Mouse (Mus musculus) limb, embryonic 14.5 days (tissue): Measurements from ENCODE around the gene Cdiptos. TPM values are rescaled to one million over a fixed set of nuclear protein-coding genes. Genes with fewer than 3 reads are reported as not detected.
A peak's percentile ranks its signal among the peaks of the same experiment; 100 is the strongest.

Experiments
- ATAC-seq: fragments of 200-750 bp; cut with Nextera tagmentation; 2 replicates; pipeline ENCODE4 v1.8.0; 2017; ENCODE audit warnings: low read depth, moderate number of reproducible peaks, moderate TSS enrichment; ENCODE audit not compliant: low FRiP score
- DNase-seq: peaks from one replicate; pipeline ENCODE4 v3.0.0-alpha.2; 2015; ENCODE audit warnings: low spot score
- H3K27ac ChIP-seq: fragments of 300-500 bp; sonication (generic); replicated peaks from 2 replicates; pipeline ENCODE4 v1.5.1; 2014; ENCODE audit warnings: low read depth, mild to moderate bottlenecking, low read length, moderate library complexity, mixed read lengths
- H3K27me3 ChIP-seq: fragments of 300-500 bp; sonication (generic); 2 replicates; pipeline ENCODE4 v1.6.1; 2014; ENCODE audit warnings: low read length, mixed read lengths; ENCODE audit not compliant: control insufficient read depth, insufficient read depth
- H3K36me3 ChIP-seq: fragments of 300-500 bp; sonication (generic); 2 replicates; pipeline ENCODE4 v1.6.1; 2014; ENCODE audit warnings: mild to moderate bottlenecking, low read length, moderate library complexity, mixed read lengths; ENCODE audit not compliant: control insufficient read depth, insufficient read depth
- H3K4me1 ChIP-seq: fragments of 300-500 bp; sonication (generic); 2 replicates; pipeline ENCODE4 v1.6.1; 2014; ENCODE audit warnings: antibody characterized with exemption, low read length, mixed read lengths; ENCODE audit not compliant: control insufficient read depth, insufficient read depth
- H3K4me2 ChIP-seq: fragments of 300-500 bp; sonication (generic); replicated peaks from 2 replicates; pipeline ENCODE4 v1.6.1; 2014; ENCODE audit warnings: low read depth, mild to moderate bottlenecking, low read length, moderate library complexity; ENCODE audit not compliant: severe bottlenecking
- H3K4me3 ChIP-seq: fragments of 300-500 bp; sonication (generic); replicated peaks from 2 replicates; pipeline ENCODE4 v1.5.1; 2014; ENCODE audit warnings: low read length
- H3K9ac ChIP-seq: fragments of 300-500 bp; sonication (generic); 2 replicates; pipeline ENCODE4 v1.6.1; 2014; ENCODE audit warnings: mild to moderate bottlenecking, low read depth, low read length, moderate library complexity; ENCODE audit not compliant: severe bottlenecking
- H3K9me3 ChIP-seq: fragments of 300-500 bp; sonication (generic); 2 replicates; pipeline ENCODE4 v1.6.1; 2016; ENCODE audit warnings: low read length; ENCODE audit not compliant: control insufficient read depth
- POLR2A ChIP-seq: fragments of 200-500 bp; IDR thresholded peaks from 2 replicates; pipeline ENCODE4 v1.8.0; 2012; ENCODE audit warnings: inconsistent platforms, mild to moderate bottlenecking, moderate library complexity, borderline replicate concordance; ENCODE audit not compliant: insufficient read depth, insufficient read length; ENCODE audit errors: extremely low read depth
- whole genome bisulfite sequencing: fragments of 180-500 bp; shearing (Covaris S2); extraction: QIAGEN DNeasy Blood & Tissue Kit; methylation state at CpG from one replicate; pipeline ENCODE4 v1.1.7; 2014; 5-methylcytosine and 5-hydroxymethylcytosine counted together
- polyA plus RNA-seq, 2 experiments: library from polyadenylated mRNA; depleted of rRNA in 1 of 2; stranded (reverse) in 1 of 2; unstranded in 1 of 2; fragments of >200 nt; fragmentation: Nextera tagmentation in 1 of 2; extraction: Ambion mirVana in 1 of 2; gene quantifications; 2 replicates each; pipeline versions ENCODE4 v1.2.1 to v1.2.3; 2012 to 2014

Cdiptos gene
- polyA plus RNA-seq, 2 experiments, result 1.2 to 1.9 TPM

GRCm38 (mm10) chr7:126963548-126964286, 12.2 kb downstream of the Cdiptos start:
- H3K4me3 ChIP-seq, result no peak overlapping the region; the same call in 1 of the 2 replicates
- no peaks in the 10 kb centered on the region for H3K4me1 ChIP-seq
- peak overlapping the region; percentile 26 for H3K4me2 ChIP-seq
- no peak overlapping the region for H3K9ac ChIP-seq
- H3K36me3 ChIP-seq, result no peaks in the 10 kb centered on the region
- DNase-seq, result peak; percentile 23
- H3K9me3 ChIP-seq, result no peaks in the 10 kb centered on the region
- WGBS, result 20% methylated on average over 19 of the region's 19 CpGs
- no peak overlapping the region for H3K27ac ChIP-seq
- peaks cover 20% of the 10 kb centered on the region for H3K27me3 ChIP-seq
- no peak for ATAC-seq
- TF ChIP-seq POLR2A, result no peak

- Histone ChIP-seq H3K27me3 (peaks cover 20% of the 10 kb centered on the region), H3K4me1 (no peaks in the 10 kb centered on the region), H3K27ac (no peak overlapping the region), H3K9ac (no peak overlapping the region), H3K4me3 (no peak overlapping the region), H3K4me2 (no peak overlapping the region), H3K36me3 (no peaks in the 10 kb centered on the region), H3K9me3 (no peaks in the 10 kb centered on the region)
- no peak for DNase-seq
- WGBS, result 81% methylated on average over 4 of the region's 4 CpGs
- no peak for ATAC-seq
- no peak for TF ChIP-seq POLR2A
These were observed 13.9 kb downstream of the Cdiptos start for GRCm38 (mm10) chr7:126961965-126962364.

GRCm38 (mm10) chr7:126961095-126961494, 14.8 kb downstream of the Cdiptos start:
- no peak for ATAC-seq
- Histone ChIP-seq H3K4me3 (no peak overlapping the region), H3K36me3 (no peaks in the 10 kb centered on the region), H3K9ac (no peak overlapping the region), H3K4me1 (no peaks in the 10 kb centered on the region), H3K4me2 (no peak overlapping the region), H3K9me3 (no peaks in the 10 kb centered on the region), H3K27me3 (peaks cover 20% of the 10 kb centered on the region), H3K27ac (no peak overlapping the region)
- WGBS, result 84% methylated on average over 5 of the region's 5 CpGs
- DNase-seq, result no peak
- TF ChIP-seq POLR2A, result no peak

- Histone ChIP-seq H3K4me2 (no peak overlapping the region), H3K9ac (no peak overlapping the region), H3K9me3 (no peaks in the 10 kb centered on the region), H3K27ac (no peak overlapping the region), H3K27me3 (peaks cover 20% of the 10 kb centered on the region), H3K36me3 (no peaks in the 10 kb centered on the region), H3K4me1 (no peaks in the 10 kb centered on the region), H3K4me3 (no peak overlapping the region)
- no peak for TF ChIP-seq POLR2A
- no peak for DNase-seq
- 66% methylated on average over 9 of the region's 9 CpGs for WGBS
- ATAC-seq, result no peak
These were observed 16.1 kb downstream of the Cdiptos start for GRCm38 (mm10) chr7:126959780-126960179.

GRCm38 (mm10) chr7:126955125-126955524, 20.8 kb downstream of the Cdiptos start:
- Histone ChIP-seq H3K4me2 (no peak overlapping the region), H3K4me3 (no peak overlapping the region), H3K9me3 (no peaks in the 10 kb centered on the region), H3K9ac (no peak overlapping the region), H3K27ac (no peak overlapping the region), H3K27me3 (peaks cover 16% of the 10 kb centered on the region), H3K4me1 (peaks cover 5% of the 10 kb centered on the region; the same call in 1 of the 2 replicates), H3K36me3 (no peaks in the 10 kb centered on the region)
- no peak for ATAC-seq
- TF ChIP-seq POLR2A, result no peak
- no peak for DNase-seq
- WGBS, result 60% methylated on average over 3 of the region's 3 CpGs
